Mouse (Mus musculus) heart, postnatal 14 days (tissue): ENCODE data around the gene Mlxip. TPM values are rescaled to one million over a fixed set of nuclear protein-coding genes. Genes with fewer than 3 reads are reported as not detected.

Source experiments
- DNase-seq, 2 experiments: peaks; one replicate each; pipeline ENCODE4 v3.0.0; 2021 to 2022
- intact Hi-C: fragments of 180-260 bp; cut with DNase I; formaldehyde crosslinking; loops from one replicate; pipeline ENCODE4 v1.15.1; 2025
- long read RNA-seq, 2 experiments: library from polyadenylated mRNA; stranded (forward); transcript quantifications; one replicate each; pipeline ENCODE4 v2.0.0; 2021
- total RNA-seq, 2 experiments: library from RNA; stranded (reverse); gene quantifications; 2 replicates each; pipeline ENCODE4 v1.2.3; 2021

Gene Mlxip
- total RNA-seq, result 10 to 100 TPM; 29.0 to 29.9 TPM
- long read RNA-seq, experiment 1, partial matches to known transcripts, result 0 of 9 reads
- long read RNA-seq, experiment 1, other reads (novel, unspliced or antisense), result 9 of 9 reads
- long read RNA-seq, experiment 2, partial matches to known transcripts, result 4 of 14 reads
- long read RNA-seq, experiment 2, other reads (novel, unspliced or antisense), result 10 of 14 reads

DNA sequence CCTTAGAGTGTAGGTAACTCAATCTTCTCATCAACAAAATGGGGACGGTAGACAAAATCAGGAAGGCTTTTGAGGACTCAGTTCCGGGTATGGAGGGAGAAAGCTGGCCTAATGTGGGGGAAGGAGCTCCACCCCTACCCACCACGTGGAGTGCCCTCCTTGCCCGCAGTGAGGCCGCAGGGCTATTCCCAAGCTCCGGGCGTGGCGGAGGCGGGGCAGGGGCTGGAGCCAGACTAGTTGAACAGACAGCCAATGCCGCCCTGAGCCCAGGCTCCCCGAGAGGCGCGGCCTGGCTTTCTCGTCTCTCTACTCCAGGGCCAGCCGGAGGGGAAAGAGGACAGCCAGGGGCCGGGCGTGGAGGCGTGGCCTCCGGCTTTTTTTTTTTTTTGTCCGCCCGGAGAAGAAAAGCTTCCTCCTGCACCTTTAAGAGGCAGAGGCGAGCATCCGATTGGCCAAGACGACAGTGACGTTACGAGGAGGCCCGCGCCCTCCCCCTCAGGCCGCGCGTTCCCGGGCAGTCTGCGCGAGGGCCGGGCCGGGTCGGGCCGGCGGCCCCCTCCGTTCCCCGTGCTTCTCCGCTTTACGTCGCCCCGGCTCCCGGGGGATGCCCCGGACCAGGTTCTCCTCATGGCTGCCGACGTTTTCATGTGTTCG, at the start of gene Mlxip:
Gene Mlxip (plus strand): TSS at position 496 of the 654 bp plus-strand sequence.
- DNase-seq, result peak; percentile 93
- intact Hi-C loops, result loop anchor here (2.0 kb wide), 2 partner anchors 16 to 38 kb away; no protein-coding TSS in a partner anchor

- intact Hi-C loops, result loop anchor here (2.0 to 10.0 kb wide), 2 partner anchors 16 to 60 kb away; no protein-coding TSS in a partner anchor
- peak; percentile 71 for DNase-seq
These were observed 49.4 kb upstream of the Mlxip start for GRCm38 (mm10) chr5:123344963-123345852.

DNA sequence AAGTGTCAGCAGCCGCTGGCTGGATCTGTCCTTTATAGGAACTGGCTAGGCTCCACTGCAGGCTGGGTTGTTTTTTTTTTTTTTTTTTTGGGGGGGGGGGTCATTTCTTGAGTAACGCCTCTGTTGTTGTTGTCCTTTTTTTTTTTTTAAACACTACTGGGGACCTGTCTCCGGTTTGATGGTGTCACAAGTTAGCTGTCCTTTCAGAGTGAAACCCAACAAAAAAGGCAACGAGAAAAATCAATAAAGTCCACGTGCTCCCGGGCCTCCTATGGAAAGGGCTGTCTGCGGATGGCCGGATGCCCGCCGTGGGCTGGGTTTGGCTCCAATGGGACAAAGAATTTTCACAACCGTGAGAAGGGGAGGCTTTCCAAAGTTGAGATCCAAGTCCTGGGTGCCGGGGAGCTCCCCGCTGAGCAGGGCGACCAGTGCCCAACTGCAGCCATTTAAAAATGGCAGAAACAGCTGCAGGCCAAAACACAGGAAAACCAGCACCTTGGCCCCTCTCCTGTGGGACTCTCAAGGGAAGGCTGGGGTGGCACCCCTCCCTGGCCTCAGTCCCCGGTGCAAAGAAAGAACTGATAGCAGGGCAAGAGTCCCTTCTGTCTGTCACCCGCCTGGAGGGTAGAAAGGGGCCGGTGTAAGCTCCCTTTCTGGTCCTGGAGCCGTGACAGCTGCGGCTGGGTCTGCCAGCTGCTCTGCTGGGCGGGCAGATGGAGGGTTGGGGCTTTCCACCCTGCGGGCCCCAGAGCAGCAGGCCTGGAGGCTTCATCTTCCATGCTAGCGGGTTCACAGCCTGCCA, 48.5 kb upstream of the Mlxip start:
- peak; percentile 80 to 86 for DNase-seq
- intact Hi-C loops, result loop anchor here (2.0 to 10.0 kb wide), 2 partner anchors 15 to 61 kb away; no protein-coding TSS in a partner anchor

- no peak for DNase-seq
- intact Hi-C loops, result loop anchor here (10.0 kb wide), 1 partner anchor 62 kb away; no protein-coding TSS in a partner anchor
These were observed 47.8 kb upstream of the Mlxip start for GRCm38 (mm10) chr5:123346701-123347270.

DNA sequence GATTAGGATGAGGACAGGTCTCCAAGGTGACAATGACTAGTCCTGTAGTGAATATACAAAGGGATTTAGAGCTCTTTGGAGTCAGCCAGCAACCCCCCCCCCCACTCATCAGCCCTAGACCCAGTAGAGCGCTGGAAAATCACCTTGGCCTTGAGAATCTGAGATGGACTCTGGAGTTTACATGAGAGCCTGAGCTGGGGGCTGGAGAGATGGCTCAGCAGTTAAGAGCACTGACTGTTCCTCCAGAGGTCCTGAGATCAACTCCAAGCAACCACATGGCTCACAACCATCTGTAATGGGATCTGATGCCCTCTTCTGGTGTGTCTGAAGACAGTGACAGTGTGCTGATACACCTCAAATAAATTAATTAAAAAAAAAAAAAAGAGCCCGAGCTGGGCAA, 46.6 kb upstream of the Mlxip start:
- DNase-seq, result no peak
- intact Hi-C loops, result loop anchor here (10.0 kb wide), 1 partner anchor 63 kb away; no protein-coding TSS in a partner anchor

DNA sequence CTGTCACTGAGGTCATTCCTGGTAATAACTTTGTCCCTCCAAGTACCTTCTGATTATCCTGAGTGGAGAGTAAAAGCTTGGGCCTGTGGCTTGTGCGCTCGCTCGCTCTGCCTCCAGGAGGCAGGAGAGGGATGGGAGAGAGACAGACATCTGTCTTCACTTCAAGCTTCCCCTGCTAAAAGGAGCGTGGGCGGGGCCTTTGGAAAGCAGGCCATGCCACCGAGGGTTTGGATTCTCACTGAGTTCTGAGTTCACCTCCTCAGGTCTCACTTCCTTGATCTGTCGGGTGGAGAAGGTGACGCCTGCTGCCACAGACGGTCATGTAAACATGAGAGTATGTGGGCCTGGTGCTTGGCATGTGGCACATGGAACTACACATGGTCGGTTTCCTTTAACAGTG, 44.2 kb upstream of the Mlxip start:
- intact Hi-C loops, result no loop called here
- DNase-seq, result peak; percentile 34 to 65

GRCm38 (mm10) chr5:123355918-123356317, 38.7 kb upstream of the Mlxip start:
- no peak for DNase-seq
- intact Hi-C loops, result no loop called here

GRCm38 (mm10) chr5:123357253-123357652, 37.3 kb upstream of the Mlxip start:
- no peak for DNase-seq
- intact Hi-C loops, result no loop called here

DNA sequence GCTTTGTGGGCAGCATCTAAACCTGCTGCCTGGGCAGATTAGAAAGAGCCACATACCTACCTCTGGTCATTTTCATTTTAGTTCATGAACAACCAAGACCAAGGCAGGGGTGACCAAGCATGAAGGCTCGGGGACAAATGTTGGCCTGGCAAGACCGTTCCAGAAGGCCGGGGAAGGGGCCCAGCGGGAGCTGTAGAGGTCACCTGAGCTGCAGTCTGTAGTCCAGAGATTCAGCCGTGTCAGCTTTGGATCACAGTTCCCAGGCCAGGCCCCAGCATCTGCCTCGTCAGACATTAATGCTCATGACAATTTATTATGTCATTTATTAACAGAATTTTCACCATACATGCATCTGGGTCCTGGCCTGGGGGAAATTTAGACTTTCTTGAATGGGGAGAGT, 35.2 kb upstream of the Mlxip start:
- intact Hi-C loops, result no loop called here
- no peak for DNase-seq

DNA sequence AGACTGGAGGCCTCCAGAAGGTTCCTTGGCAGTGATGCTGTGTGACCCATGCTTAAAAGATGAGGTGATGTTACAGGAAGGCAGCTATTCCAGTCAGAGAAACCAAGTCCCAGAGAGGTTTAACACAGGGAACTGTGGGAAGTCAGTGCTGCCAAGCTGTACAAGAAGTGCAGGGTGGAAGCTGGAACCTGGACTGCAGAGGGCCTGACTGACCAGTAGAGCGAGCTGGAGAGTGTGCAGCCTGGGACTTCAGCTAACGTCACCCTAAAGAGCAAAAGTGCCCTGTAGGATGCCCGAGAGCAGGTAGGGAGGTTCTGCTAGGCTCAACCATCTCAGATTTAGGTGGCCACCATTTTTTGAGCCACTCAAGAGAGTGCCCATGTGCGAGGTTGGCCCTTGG, 31.7 kb upstream of the Mlxip start:
- intact Hi-C loops, result no loop called here
- no peak for DNase-seq

DNA sequence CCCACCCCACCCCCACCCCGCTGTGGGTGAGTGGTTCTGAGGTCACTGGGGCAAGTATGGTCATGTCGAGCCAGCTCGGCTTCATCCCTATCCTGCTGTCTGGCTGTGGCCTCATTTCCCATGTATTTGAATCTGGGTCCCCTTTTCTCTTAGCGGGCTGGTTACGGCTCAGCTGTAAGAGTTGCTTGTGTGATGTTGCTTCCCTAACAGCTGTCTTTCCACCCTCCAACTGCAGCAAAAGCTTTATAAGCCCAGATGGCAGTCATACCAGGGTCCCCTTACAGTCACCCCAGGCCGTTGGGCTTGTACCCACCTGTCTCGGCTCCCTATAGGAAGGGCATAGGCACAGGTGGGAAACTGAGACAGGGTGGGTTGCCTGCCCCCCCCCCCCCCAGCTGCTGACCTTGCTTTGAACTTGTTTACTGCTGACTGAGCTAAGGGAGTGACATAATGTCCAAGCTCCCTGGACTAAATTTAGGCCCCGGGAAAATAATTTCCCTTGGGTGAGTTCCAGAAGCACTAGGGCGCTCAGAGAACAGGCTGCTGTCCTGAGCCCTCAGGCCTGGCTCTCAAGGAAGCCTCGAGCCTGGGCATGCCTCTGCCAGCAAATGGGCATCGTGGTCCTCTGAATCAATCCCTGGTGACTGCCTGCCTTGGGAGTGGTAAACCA, 30.2 kb upstream of the Mlxip start:
- DNase-seq, result peak; percentile 63 to 78
- intact Hi-C loops, result no loop called here

GRCm38 (mm10) chr5:123368869-123369488, 25.6 kb upstream of the Mlxip start:
- intact Hi-C loops, result loop anchor here (2.0 kb wide), 2 partner anchors 68 to 84 kb away; no protein-coding TSS in a partner anchor
- peak; percentile 53 to 66 for DNase-seq

DNA sequence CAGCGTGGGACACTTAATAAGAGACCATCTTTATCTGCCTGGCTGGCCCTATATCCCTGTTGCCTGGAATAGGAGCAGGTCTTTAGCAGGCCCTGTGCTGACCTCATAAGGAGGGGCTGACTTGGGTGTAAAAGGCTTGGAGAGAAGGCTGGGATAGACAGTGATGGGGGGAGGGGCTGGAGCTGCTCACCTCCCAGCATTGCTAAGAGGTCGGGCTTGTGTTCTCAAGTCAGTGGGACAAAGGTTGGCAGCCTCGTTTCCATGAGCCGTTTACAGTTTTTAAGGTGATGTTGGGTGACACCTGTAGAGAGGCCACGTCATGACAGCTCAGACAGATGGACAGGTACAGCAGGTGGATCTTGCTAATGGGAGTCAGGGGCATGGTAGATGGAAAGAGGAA, 24.5 kb upstream of the Mlxip start:
- intact Hi-C loops, result no loop called here
- DNase-seq, result no peak

DNA sequence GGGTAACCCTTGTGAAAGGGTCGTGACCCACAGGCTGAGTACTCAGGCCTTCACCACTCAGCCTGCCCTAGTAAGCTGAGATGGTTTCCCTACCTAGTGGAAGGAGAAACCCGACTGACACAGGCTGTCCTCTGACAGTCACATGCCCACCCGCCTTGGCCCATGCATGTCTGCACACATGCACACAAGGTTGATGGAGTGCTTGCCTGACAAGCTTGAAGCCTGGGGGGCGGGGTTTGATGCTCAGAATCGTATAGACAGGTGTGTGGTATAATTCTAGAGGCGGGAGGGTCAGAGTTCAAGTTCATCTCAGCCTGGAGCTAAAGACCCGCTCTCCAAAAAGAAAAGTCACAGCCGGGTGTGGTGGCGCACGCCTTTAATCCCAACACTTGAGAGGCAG, 19.3 kb upstream of the Mlxip start:
- DNase-seq, result no peak
- intact Hi-C loops, result loop anchor here (5.0 kb wide), 1 partner anchor 122 kb away; no protein-coding TSS in a partner anchor

GRCm38 (mm10) chr5:123375793-123376452, 18.7 kb upstream of the Mlxip start:
- intact Hi-C loops, result loop anchor here (2.0 to 5.0 kb wide), 2 partner anchors 61 to 121 kb away; no protein-coding TSS in a partner anchor

GRCm38 (mm10) chr5:123376569-123376968, 18.0 kb upstream of the Mlxip start:
- intact Hi-C loops, result loop anchor here (2.0 to 5.0 kb wide), 2 partner anchors 60 to 121 kb away; no protein-coding TSS in a partner anchor
- peak; percentile 78 to 80 for DNase-seq

More at GRCm38 (mm10) chr5:123375793-123376452, 18.7 kb upstream of the Mlxip start:
- no peak for DNase-seq

- peak; percentile 81 to 89 for DNase-seq
- intact Hi-C loops, result loop anchor here (2.0 to 5.0 kb wide), 2 partner anchors 59 to 120 kb away; no protein-coding TSS in a partner anchor
These were observed 17.3 kb upstream of the Mlxip start for GRCm38 (mm10) chr5:123377120-123377955.
